Mouse (Mus musculus): ENCODE measurements around the gene Fezf2.

Fezf2 gene

DNA sequence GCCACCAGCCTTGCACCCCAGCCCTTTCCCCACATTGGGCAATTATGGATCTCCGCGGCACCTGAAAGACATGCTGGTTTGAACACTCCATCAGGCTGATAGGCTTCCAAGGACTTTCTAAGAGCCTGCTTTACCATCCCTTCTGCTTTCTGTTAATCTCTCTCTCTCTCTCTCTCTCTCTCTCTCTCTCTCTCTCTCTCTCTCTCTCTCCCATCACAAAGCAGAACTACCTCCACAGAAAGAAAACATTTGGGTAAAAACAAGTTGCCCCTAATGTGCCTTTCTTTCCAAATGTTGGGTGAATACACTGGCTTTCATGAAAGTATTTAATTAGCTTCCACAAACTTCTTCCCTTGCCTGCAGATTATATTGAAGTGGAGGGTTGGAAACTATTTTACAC lies at the start of gene Fezf2:
Fezf2 (minus strand) TSS at position 101 of the 400 bp plus-strand sequence.
- DNase-seq (ENCODE audit: low read depth in 2 of 2, low spot score in 2 of 2), result no peak

DNA sequence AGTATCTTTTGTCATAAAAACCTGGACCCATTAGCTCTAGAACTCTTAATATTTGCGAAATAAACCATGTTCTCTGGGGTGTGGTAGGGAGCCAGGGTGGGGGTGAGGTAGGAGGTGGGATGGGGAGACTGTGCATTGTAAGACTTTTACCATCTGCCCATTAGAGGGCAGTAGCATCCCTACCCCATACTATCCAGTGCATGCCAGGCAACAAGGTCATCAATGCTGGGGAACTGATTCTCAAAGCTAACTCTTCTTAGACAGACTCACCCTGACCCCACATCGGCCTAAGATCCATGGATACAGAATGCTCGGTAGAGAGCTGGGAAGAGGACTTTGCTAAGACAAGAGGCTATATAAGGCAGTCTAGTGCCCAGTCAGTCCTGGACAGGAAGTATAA lies 49.6 kb upstream of the Fezf2 start:
- DNase-seq (ENCODE audit: low read depth in 2 of 2, low spot score in 2 of 2), result no peak

DNA sequence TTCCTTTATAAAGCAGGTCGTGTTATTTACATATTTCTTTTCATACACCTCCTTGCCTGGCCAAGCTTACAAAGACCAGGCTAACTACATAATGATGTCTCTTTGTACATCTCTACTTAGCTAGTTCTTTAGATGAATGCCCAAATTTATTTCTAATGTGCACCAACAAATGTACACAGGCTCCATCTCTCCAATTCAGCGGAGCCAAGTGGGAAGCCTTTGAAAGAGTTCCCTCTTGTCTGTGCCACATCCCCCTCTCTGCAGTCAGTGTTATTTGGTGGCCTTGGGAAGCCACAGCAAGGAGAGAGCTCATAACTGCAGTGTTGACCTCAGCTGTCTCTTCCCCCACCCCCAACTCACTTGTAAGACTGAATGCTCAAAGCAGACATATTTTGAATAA lies 46.3 kb upstream of the Fezf2 start:
- no peak for DNase-seq (ENCODE audit: low read depth in 2 of 2, low spot score in 2 of 2)

DNA sequence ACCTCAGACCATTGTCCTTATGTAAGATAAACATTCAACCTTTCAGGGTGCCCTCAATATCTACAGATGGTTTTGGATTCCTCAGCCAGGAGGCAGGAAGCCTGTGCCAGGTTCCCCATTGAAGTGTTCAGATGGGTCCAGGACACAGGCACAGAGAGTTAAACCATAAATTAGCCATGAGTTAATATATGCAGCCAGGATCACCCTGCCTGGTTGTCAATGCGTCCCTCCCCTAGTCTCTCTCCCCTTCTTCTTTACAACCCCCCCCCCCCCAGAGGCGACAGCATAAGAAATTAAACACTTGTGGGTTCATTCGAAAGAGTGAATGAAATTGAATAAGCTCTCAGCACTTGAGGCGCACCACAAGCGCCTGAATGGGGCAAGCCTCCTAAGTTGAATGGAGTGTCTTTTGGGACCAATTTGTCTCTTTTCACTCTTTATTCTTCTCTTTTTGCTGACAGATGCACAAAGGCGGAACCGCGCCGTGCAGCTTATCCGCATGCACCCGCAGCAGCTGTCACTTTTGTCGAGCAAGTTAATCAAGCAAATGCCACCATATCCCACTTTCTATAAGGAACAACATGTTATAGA lies 45.4 kb upstream of the Fezf2 start:
- no peak for DNase-seq (ENCODE audit: low read depth in 2 of 2, low spot score in 2 of 2)

DNA sequence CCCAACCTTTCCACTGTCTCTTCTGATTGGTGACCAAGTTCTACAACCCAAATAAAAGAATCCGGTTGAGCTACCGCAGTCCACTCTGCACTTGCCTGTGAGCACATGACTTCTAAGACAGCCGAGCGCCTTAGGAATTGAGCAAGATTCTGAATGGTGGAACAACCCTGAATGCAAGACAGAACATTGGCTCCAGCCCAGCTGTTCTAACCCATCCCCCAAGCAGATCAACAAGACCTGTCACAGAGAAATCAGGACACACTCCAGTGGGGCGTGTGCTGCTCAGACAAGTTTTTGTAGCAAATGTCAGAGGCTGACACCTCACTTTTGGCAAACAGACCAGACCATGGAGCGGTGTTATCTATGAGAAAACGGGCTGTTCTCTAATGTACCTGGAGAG lies 43.2 kb upstream of the Fezf2 start:
- DNase-seq (ENCODE audit: low read depth in 2 of 2, low spot score in 2 of 2), result no peak

DNA sequence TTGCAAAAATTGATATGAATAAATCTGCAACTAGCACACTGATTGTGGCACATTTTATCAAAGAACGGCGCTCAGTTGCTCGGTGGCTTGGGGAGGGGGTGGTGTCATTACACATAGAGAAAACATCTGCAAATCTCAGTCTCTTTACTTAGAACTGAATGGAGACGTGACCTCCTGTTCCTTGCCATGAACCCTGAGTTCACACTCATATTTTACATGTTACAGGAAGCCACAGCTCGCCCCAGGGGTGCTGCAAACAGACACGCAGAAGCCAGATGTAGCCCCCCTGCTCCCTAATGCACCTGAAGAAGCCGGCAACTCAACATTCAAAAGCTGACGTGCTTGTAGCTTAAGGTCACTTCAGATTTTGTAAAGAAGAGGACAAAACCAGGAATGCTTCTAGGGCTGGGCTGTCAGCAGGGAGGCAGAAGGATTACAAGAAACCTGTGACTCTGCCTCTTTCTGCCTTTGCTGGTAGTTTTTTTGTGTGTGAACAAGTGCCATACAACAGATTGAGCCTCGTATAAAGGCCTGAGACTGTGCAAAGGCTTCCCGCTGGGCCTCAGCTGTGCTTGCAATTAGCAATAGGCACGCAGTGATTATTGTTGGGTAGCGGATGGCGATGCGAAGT lies 40.9 kb upstream of the Fezf2 start:
- DNase-seq (ENCODE audit: low read depth in 2 of 2, low spot score in 2 of 2), result no peak

DNA sequence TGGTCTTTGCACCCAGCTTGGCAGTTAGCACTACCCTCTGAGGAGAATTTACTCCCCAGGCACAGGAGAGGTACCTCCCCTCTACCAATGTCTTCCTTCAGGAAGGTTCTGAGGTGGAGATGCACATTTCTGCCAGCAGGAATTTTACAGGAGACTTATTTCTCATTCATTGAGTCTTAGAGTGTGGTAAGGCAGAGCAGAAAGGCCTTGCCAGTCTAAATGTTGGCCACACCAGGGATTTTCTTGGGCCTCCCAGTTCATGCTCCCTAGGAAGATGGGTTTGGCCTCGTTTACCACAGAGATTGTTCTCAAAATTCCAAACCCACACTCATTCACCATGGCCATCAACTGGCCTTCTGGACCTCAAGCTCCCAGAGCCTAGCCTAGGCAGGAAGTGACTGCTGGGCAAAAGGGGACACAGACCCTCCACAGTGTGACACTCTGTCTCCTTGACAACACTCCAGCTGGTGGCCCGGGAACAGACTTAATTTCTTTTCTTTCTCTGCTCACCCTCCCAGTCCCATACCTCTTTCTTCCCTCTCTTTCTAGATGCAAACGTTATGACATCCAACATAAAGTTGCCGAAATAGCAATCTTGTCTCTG lies 40.3 kb upstream of the Fezf2 start:
- no peak for DNase-seq (ENCODE audit: low read depth in 2 of 2, low spot score in 2 of 2)

DNA sequence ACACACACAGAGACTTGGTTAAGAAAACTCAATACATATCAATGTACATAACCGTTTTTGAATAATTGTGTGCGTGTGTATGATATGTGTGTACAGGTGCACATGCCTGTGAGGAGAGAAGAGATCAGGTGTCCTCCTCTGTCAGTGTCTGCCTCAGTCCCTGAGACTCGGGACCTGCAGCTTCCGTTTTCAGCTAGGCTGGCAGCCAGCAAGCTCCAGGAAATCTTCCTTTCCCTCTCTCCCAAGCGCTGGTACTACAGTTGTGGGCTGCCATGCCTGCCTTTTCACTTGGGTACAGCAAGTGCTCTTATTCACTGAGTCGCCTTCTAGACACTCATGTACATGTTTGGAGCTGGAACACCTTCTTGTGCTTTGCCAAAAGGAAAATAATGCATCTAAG lies 39.2 kb upstream of the Fezf2 start:
- DNase-seq (ENCODE audit: low read depth in 2 of 2, low spot score in 2 of 2), result no peak

DNA sequence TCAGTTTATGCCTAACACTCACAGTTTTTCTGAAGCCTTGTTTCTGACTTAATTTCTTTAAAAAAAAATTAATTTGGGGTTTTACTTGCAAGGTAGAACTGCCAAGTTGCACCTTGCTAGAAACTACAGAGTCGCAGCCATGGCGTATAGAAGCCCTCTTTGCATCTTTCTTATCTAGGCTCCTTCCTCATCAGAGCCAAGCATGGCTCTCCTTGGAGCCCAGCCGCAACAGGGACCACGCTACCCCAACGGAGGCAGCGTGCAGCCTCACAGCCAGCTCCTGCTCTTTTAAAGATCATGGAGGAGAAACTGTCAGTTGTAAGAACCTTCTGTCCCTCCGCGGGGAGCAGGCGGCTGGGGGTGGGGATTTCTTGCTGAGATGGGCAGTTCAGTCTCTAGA lies 29.9 kb upstream of the Fezf2 start:
- DNase-seq (ENCODE audit: low read depth in 2 of 2, low spot score in 2 of 2), result no peak

DNA sequence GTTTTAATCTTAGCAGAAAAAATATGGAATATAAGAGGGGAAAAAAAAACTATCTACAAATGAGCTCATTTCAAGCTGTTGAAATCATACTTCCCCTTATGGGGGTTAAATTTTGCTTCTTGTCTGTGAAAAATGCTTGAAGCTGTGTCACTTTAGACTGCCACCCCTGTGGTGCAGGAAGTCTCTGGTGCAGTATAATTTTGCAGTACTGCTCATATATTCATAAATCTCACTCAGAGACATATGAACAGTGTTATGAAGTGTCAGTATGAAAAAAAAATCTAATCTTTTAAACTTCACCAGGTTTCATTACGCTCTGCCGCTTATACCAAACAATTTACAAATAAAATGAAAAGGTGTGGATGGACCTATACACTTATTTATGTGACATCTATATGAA lies 29.3 kb upstream of the Fezf2 start:
- no peak for DNase-seq (ENCODE audit: low read depth in 2 of 2, low spot score in 2 of 2)

DNA sequence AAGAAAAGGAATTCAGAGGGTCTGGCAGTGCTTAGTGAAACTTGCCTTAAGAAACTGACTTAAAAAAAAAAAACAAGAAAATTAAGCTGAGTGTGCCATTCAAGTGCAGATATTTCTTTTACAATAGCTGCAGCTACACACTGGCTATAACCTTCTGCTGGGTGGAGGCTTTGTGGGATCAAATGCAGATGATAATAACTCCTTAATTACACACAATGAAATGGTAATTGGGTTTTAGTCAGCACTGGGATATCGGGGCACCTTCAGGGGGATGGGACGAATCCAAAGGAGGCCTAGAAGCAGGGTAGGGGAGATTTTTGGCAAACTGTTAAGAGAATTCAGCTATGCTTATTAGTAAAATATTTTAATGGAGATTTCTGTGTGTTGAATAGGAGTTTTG lies 27.5 kb upstream of the Fezf2 start:
- no peak for DNase-seq (ENCODE audit: low read depth in 2 of 2, low spot score in 2 of 2)

DNA sequence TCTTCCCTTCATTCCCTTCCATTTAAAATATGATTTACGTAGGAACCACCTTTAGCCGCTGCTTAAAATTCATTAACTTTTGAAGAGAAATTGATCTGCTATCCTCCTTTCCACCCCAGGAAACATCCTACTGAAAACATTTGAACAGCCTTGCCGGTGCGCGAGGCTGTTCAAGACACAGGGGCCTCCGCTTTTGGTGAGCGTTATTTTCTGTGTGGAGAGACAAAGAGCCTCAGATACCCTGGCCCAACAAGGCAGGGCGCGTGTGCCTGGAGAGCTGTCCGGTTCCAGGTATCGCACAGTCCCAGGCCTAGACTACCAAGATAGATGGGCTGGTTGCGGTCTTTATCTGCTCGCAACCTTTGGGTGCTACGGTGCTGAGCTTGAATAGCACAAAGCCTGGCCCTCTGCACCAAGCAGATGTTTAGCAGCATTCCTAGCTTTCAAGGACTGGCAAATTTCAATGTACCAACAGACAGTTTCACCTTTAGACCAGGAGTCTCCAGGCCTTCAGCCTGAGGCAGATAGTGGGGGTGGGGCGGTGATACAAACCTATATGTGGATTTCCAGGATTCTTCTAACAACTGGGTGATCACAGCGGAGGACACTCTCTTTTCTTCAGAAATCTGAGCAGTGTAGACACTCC lies 2.4 kb upstream of the Fezf2 start:
- DNase-seq (ENCODE audit: low read depth in 2 of 2, low spot score in 2 of 2), result no peak

DNA sequence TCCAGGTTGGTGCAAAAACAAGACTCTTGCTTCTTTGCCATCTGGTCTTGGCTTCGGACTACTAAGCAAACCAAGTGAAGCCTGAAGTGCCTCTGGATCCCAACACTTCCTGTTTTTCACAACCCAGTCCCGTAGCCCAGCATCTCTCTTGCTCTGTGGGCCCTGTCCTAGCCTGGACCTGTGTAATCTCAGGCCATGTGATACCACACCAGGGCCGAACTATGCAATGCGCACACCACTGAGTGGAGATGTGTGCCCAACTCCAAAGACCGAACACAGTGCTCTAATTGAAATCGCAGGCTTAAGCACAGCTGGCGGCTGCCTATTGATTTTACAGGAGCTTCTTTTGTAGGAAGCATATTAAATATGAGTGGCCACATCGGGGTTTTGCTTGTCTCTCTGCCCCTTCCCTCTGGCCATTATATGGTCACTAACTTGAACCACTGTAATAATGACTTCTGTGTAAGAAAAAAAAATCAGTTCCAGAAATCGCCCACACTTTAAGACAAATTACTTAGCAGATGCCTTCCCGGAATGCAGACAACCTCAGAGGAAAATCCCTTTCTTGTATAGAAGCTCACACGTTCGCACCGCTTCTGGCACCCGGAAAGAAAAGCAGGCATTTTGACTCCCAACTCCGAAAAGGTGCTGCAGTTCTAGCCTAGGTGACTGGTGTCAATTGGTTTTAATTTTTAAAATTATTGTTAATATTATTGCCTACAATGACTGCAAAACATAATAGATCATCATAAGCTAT lies 1.5 kb upstream of the Fezf2 start:
- DNase-seq (ENCODE audit: low read depth in 2 of 2, low spot score in 2 of 2), result no peak

DNA sequence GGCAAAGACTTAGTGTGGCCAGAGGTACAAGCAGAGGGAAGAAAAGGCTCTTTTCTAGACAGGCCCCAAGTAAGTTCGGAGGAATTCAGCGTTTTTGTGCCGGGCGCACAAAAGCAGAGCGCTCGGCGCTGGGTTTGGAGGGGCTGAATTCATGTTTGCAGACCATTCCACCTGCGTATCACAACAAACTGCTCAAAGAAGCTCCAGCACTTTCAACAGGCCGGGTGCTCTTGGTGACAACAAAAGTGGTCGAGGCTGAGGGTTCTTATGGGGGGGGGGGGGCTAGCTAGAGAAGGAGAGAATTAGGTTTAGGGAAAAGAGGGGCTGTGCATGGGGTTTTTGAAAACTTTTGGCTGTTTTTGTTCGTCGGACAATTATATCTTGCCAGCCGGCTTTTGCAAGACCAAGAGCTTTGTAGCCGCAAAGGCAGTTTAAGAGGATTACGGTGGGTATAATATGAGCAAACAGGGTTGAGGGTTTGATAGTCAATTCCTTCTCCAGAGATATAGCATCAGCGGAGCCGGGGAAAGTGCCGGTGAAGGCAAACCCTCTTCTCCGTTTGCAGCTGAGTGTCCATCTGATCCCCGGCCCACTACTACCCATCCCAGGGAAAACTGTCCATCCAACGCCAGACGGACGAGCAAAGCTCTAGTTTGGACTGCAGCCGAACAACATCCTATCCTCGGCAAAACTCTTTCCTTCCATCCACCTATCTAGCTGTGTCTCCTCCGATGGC lies 956 bp downstream of the Fezf2 start:
- no peak for DNase-seq (ENCODE audit: low read depth in 2 of 2, low spot score in 2 of 2)

DNA sequence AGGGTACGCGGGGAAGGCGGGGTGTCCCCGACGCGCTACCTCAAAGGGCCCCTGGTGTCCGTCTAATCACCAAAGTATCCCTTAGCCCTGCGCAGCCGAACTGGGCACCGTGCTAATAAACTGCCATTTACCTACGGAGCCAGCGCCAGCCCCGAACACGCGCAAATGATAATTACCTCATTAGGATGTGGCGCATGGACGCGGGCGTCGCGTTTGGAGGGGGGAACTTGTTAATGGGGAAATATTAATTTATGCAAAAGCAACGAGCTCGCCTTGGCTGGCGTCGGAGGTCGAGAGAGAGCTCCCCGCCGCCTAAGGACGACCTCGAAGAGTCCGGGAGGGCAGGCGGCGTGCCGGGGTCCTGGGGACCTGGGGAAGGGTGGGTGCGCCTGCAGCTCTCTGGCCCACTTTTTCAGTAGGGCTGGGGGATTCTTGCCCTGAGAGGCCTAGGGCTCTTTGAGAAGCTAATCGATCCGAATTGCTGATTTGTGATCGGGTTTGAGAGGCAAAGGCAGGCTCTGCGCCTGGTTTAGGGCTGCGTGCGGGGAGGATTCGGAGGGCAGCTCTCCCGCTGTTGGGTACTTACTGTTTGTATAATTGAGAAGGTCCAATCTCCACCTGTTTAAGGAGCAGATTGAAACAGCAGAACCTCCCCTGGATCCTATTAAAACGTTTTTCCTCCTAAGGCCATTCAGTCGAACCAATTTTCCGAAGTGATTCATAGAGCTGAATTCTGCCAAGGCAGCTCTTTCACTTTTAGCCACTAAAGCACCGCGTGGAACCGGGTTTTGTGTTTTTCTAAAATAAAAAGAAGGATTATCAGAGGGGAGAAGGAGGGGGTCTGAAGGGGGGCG lies 1.8 kb downstream of the Fezf2 start:
- no peak for DNase-seq (ENCODE audit: low read depth in 2 of 2, low spot score in 2 of 2)

DNA sequence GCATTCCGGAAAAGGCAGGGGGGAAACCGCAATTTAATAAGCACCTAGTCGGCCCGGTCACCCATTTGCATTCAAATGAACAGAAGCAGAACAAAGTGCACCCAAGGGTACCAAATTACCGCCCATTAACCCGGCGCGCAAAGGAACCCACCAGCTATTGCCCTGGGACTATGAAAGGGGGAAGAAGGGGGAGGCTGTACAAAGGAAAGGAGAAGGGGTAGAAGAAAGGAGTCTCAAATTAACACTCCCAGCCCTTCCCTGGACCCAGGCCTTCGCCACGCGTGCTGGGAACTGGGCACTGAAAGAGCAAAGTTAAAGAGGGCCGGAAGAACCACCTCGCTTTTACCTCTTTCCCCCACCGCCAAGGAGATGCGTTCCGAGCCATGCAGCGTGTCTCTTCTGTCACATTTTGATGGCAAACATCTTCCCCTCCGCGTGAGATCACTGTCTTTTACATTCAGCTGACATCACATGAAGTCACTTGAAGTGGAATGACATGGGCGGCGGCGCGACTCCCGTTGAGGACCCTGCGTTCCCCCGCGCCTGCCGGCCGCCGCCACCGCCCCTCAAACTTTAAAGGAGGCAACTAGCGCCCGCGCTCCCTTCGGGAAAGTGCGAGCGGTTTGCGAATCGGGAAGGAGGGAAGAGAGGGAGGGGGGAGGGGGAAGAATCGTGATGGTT lies 2.6 kb downstream of the Fezf2 start:
- DNase-seq (ENCODE audit: low read depth in 2 of 2, low spot score in 2 of 2), result no peak

DNA sequence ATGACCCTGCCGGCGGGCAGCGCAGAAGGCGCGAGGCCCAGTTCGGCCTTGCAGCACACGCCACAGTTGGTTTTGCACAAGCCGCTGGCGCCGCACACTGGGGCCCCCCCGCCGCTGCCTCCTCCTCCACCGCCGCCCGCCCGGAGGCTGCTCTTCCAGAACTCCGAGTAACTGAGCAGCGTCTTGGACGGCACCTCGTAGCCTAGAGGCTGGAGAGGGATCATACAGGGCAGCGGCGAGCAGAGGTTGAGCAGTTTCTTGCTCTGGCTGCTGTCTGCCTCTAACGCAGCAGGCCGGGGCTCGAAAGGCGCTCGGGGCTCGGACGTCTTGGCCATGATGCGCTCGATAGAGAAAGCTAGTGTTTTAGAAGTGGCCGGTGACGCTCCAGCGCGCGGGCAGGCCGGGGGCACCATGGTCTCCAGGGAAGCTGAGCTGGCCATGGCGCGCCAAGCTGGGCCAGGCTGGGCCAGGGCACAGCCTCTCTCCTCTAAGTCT lies 3.2 kb downstream of the Fezf2 start:
- DNase-seq (ENCODE audit: low read depth in 2 of 2, low spot score in 2 of 2), result no peak

DNA sequence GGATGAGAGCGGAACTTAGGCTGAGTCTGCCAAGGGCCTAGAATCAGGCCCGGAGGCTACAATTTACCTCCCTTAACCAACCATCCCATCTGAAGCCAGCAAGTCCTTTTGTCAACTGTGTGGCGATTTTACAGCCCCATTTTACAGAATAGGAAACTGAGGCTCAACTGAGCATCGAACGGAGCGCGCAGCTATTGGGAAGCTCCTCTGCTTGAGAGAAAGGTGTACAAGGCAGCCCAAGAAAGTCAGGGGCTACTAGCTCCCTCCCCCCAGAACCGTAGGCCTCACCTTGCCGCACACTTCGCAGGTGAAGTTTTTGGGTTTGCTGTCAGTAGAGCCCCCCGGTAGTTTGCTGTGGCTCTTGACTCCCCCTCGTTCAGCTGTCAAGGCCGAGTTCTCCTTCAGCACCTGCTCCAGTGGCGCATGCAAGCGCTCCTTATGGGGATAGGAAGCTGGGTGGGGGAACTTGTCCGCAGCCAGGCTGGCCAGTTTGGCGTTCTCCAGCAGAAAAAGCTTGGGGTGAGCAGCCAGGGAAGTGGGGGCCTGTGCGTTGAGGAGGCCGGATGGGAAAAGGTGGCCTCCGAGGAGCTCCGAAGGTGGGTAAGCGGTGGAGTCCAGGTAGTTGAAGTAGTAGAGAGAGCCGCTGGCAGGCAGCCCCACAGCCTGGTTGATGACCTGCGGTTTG lies 3.8 kb downstream of the Fezf2 start:
- DNase-seq (ENCODE audit: low read depth in 2 of 2, low spot score in 2 of 2), result no peak

DNA sequence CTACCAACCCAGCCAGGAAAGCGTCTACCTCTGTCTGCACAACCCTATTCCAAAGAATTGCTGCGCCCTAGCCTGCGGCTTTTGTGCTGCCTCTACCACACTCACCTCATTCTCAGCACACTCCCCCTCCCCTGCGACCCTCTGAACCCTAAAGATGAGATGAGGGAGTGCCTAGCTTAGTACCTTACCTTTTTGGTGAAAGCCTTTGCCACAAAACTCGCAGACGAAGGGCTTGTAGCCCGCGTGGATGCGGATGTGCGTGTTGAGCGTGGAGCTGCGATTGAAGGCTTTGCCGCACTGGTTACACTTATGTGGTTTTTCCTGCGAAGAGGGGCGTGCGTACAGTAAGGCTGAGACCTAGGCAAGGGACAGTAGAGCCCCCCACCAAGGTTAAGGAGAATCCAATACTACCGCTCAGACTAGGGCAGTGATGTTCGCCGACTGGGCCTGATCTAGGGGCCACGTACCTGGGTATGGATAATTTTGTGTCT lies 4.5 kb downstream of the Fezf2 start:
- DNase-seq (ENCODE audit: low read depth in 2 of 2, low spot score in 2 of 2), result no peak

All from CD8-positive naive resting alpha-beta T cell, adult 2 months (primary cell).